Mouse (Mus musculus) liver, embryonic 14.5 days (tissue): ENCODE data around the gene Usp12.

Source experiments
- CTCF ChIP-seq: IDR thresholded peaks from 2 replicates; pipeline ENCODE4 v1.5.1; 2016; ENCODE audit warnings: antibody characterized with exemption, low read depth, control low read depth
- EP300 ChIP-seq: IDR thresholded peaks from 2 replicates; pipeline ENCODE4 v1.6.1; 2016; ENCODE audit warnings: antibody characterized with exemption, low read depth

GRCm38 (mm10) chr5:146844301-146844941 lies 49.6 kb upstream of the Usp12 start:
- TF ChIP-seq CTCF (peak; percentile 51), EP300 (no peak)
